In genomic region chr19:41832501-41833201, GRCm38 (mm10) we compare ENCODE assay signal across 10 mouse cellular contexts. TPM values are rescaled to one million over a fixed set of nuclear protein-coding genes. Genes with fewer than 3 reads are reported as not detected.
A peak's percentile ranks its signal among the peaks of the same experiment; 100 is the strongest.
DNase-seq lines count a peak whose midpoint lies in the region; ATAC-seq lines count a peak whose summit lies in the region.
"Had no signal": no experiment of that assay in that cellular context is flagged by ENCODE, and none has a peak within 500 bp of the region (broad histone marks: within the 10 kb centered on the region; RNA-seq: fewer than 3 reads in every experiment).

No protein-coding gene starts in this region.

- no peaks in the 10 kb centered on the region for H3K36me3 ChIP-seq in kidney, embryonic 15.5 days
- no peaks in the 10 kb centered on the region for H3K36me3 ChIP-seq in embryonic facial prominence, embryonic 15.5 days
- no peaks in the 10 kb centered on the region for H3K36me3 ChIP-seq in hindbrain, embryonic 16.5 days (ENCODE audit: control insufficient read depth, insufficient read depth, low read length)
- no peaks in the 10 kb centered on the region for H3K36me3 ChIP-seq in midbrain, embryonic 15.5 days (replicated peaks)

- H3K27me3 ChIP-seq in kidney, embryonic 15.5 days: peaks cover 35% of the 10 kb centered on the region
- peaks cover 20% of the 10 kb centered on the region; the same call in 1 of the 2 replicates for H3K27me3 ChIP-seq in embryonic facial prominence, embryonic 15.5 days
- H3K27me3 ChIP-seq in hindbrain, embryonic 16.5 days (replicated peaks; ENCODE audit: control insufficient read depth, insufficient read depth, low read length): no peaks in the 10 kb centered on the region
- no peaks in the 10 kb centered on the region for H3K27me3 ChIP-seq in midbrain, embryonic 15.5 days (replicated peaks)

- intact Hi-C loops in heart, postnatal 36 days (cut with DNase I): no loop called here

- H3K4me1 ChIP-seq in kidney, embryonic 15.5 days: peaks cover 31% of the 10 kb centered on the region
- peaks cover 30% of the 10 kb centered on the region for H3K4me1 ChIP-seq in embryonic facial prominence, embryonic 15.5 days
- peaks cover 27% of the 10 kb centered on the region for H3K4me1 ChIP-seq in hindbrain, embryonic 16.5 days (ENCODE audit: control insufficient read depth, insufficient read depth, low read depth, low read length)
- H3K4me1 ChIP-seq in midbrain, embryonic 15.5 days: peaks cover 45% of the 10 kb centered on the region

- no peak for DNase-seq in kidney, postnatal 36 days
- no peak for DNase-seq in spleen, postnatal 14 days (ENCODE audit: low spot score in 2 of 2)
- DNase-seq in heart, postnatal 36 days: no peak
- no peak for DNase-seq in spleen, adult 18-20 months
- DNase-seq: heart, adult 2 months; kidney, postnatal 10 days had no signal

- WGBS in kidney, embryonic 15.5 days: 79% methylated on average over 13 of the region's 13 CpGs
- WGBS in embryonic facial prominence, embryonic 15.5 days: 61% methylated on average over 13 of the region's 13 CpGs
- 66% methylated on average over 13 of the region's 13 CpGs for WGBS in hindbrain, embryonic 16.5 days
- WGBS in midbrain, embryonic 15.5 days: 61% methylated on average over 13 of the region's 13 CpGs

- no peak overlapping the region for H3K27ac ChIP-seq in kidney, embryonic 15.5 days
- H3K27ac ChIP-seq in embryonic facial prominence, embryonic 15.5 days (replicated peaks): no peak overlapping the region
- H3K27ac ChIP-seq in hindbrain, embryonic 16.5 days (ENCODE audit: low read depth, low read length): no peak overlapping the region
- H3K27ac ChIP-seq in midbrain, embryonic 15.5 days: no peak overlapping the region
- H3K27ac ChIP-seq: heart, adult 2 months had no signal

- no peaks in the 10 kb centered on the region for H3K9me3 ChIP-seq in kidney, embryonic 15.5 days (replicated peaks)
- H3K9me3 ChIP-seq in embryonic facial prominence, embryonic 15.5 days (replicated peaks): no peaks in the 10 kb centered on the region
- no peaks in the 10 kb centered on the region for H3K9me3 ChIP-seq in hindbrain, embryonic 16.5 days (ENCODE audit: control insufficient read depth, low read length)
- H3K9me3 ChIP-seq in midbrain, embryonic 15.5 days: no peaks in the 10 kb centered on the region

- no peak overlapping the region for H3K9ac ChIP-seq in kidney, embryonic 15.5 days
- H3K9ac ChIP-seq in embryonic facial prominence, embryonic 15.5 days: no peak overlapping the region
- H3K9ac ChIP-seq in hindbrain, embryonic 16.5 days (ENCODE audit: low read depth, low read length): peak overlapping the region; percentile 31; the same call in 1 of the 2 replicates
- H3K9ac ChIP-seq in midbrain, embryonic 15.5 days: peak overlapping the region; percentile 3

- H3K4me3 ChIP-seq in kidney, embryonic 15.5 days (replicated peaks): no peak overlapping the region
- peak overlapping the region; percentile 2; the same call in 1 of the 2 replicates for H3K4me3 ChIP-seq in embryonic facial prominence, embryonic 15.5 days (replicated peaks)
- H3K4me3 ChIP-seq in hindbrain, embryonic 16.5 days (ENCODE audit: low read length): peak overlapping the region; percentile 73; the same call in 1 of the 2 replicates
- peak overlapping the region; percentile 76 for H3K4me3 ChIP-seq in midbrain, embryonic 15.5 days
- H3K4me3 ChIP-seq: heart, adult 2 months had no signal

- ATAC-seq in kidney, embryonic 15.5 days (replicated peaks; ENCODE audit: low FRiP score): no peak
- ATAC-seq in embryonic facial prominence, embryonic 15.5 days (ENCODE audit: insufficient number of reproducible peaks, low FRiP score, low TSS enrichment, low read depth): no peak
- no peak for ATAC-seq in hindbrain, embryonic 16.5 days
- no peak for ATAC-seq in midbrain, embryonic 15.5 days (replicated peaks)

- 0 out of 2 replicates have a peak overlapping the region, but pooled peaks have one; percentile 99 for H3K4me2 ChIP-seq in kidney, embryonic 15.5 days
- peak overlapping the region; percentile 97; the same call in 1 of the 2 replicates for H3K4me2 ChIP-seq in embryonic facial prominence, embryonic 15.5 days (replicated peaks)
- H3K4me2 ChIP-seq in hindbrain, embryonic 16.5 days (ENCODE audit: low read length): peak overlapping the region; percentile 78
- H3K4me2 ChIP-seq in midbrain, embryonic 15.5 days: peak overlapping the region; percentile 94

RNA-seq across cellular contexts. Expression of gene Frat1, which starts 2.9 kb away (rescaled TPM):
- 5.6 and 6.3 TPM in 2 replicates for polyA plus RNA-seq in kidney, embryonic 15.5 days (2015; fragmentation: Nextera tagmentation; extraction: Ambion mirVana)
- 6.6 and 7.0 TPM in 2 replicates for polyA plus RNA-seq in embryonic facial prominence, embryonic 15.5 days (2015; fragmentation: Nextera tagmentation; extraction: Ambion mirVana)
- 18.2 and 19.6 TPM in 2 replicates for polyA plus RNA-seq in hindbrain, embryonic 16.5 days (2015; fragmentation: Nextera tagmentation; extraction: Ambion mirVana)
- polyA plus RNA-seq in midbrain, embryonic 15.5 days (2015; fragmentation: Nextera tagmentation; extraction: Ambion mirVana): 30.1 and 30.9 TPM in 2 replicates
- 1 to 10 TPM; 4.6 to 6.2 TPM for total RNA-seq in heart, postnatal 36 days (2021)

RNA-seq across cellular contexts. Expression of gene Frat2, which starts 15.3 kb away (rescaled TPM):
- polyA plus RNA-seq in kidney, embryonic 15.5 days (2015; fragmentation: Nextera tagmentation; extraction: Ambion mirVana): 4.8 and 5.9 TPM in 2 replicates
- 5.6 and 7.1 TPM in 2 replicates for polyA plus RNA-seq in embryonic facial prominence, embryonic 15.5 days (2015; fragmentation: Nextera tagmentation; extraction: Ambion mirVana)
- polyA plus RNA-seq in hindbrain, embryonic 16.5 days (2015; fragmentation: Nextera tagmentation; extraction: Ambion mirVana): 4.3 and 4.6 TPM in 2 replicates
- 9.5 and 9.7 TPM in 2 replicates for polyA plus RNA-seq in midbrain, embryonic 15.5 days (2015; fragmentation: Nextera tagmentation; extraction: Ambion mirVana)
- 1 to 10 TPM; 5.0 to 7.7 TPM for total RNA-seq in heart, postnatal 36 days (2021)

RNA-seq across cellular contexts. Expression of gene Arhgap19, which starts 30.8 kb away (rescaled TPM):
- polyA plus RNA-seq in kidney, embryonic 15.5 days (2015; fragmentation: Nextera tagmentation; extraction: Ambion mirVana): 29.7 and 29.9 TPM in 2 replicates
- 17.3 and 17.5 TPM in 2 replicates for polyA plus RNA-seq in embryonic facial prominence, embryonic 15.5 days (2015; fragmentation: Nextera tagmentation; extraction: Ambion mirVana)
- 3.8 and 5.9 TPM in 2 replicates for polyA plus RNA-seq in hindbrain, embryonic 16.5 days (2015; fragmentation: Nextera tagmentation; extraction: Ambion mirVana)
- 5.2 and 6.2 TPM in 2 replicates for polyA plus RNA-seq in midbrain, embryonic 15.5 days (2015; fragmentation: Nextera tagmentation; extraction: Ambion mirVana)
- 1 to 10 TPM; 1.8 to 2.4 TPM for total RNA-seq in heart, postnatal 36 days (2021)

Comparison
In these comparisons a context has a peak if more than half of its experiments do, and no peak if none do; other contexts are left out.
1. H3K9ac ChIP-seq: peak in hindbrain, embryonic 16.5 days (single experiment) and midbrain, embryonic 15.5 days (single experiment); none in kidney, embryonic 15.5 days (single experiment) and embryonic facial prominence, embryonic 15.5 days (single experiment).
2. Peak in every context shown above with its lines, with median percentiles within 50 percentile points of each other: H3K4me2 ChIP-seq.